Mouse (Mus musculus) megakaryocyte-erythroid progenitor cell, adult 5 weeks (primary cell): ENCODE measurements around the gene Scgb1b2. TPM values are rescaled to one million over a fixed set of nuclear protein-coding genes. Genes with fewer than 3 reads are reported as not detected.

Experiments used
- polyA plus RNA-seq: library from polyadenylated mRNA; stranded (reverse); fragments of >175 nt; gene quantifications from 2 replicates; pipeline ENCODE4 v1.2.3, GENCODE M21; 2012

The Scgb1b2 gene
- polyA plus RNA-seq, result not detected in 2 replicates

DNA sequence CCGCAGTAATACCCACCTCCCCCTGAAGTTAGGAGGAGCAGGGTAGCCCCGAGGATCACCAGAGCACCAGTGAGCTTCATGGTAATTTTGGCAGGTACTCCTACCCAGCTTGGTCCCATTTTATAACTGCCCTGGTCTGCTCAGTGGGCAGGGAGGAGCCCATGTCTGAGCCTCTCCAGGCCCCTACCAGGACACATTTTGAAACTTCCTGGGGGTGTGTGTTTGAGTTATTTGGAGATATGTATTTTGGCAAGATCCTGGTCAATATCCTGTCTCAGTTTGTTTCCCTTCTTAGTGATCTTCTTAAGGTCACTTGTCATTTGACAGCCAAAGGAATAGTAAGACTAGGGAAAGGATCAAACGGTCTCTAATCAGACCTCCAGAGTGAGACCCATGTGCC, at the start of gene Scgb1b2:
TSS of gene Scgb1b2 (minus strand) at position 101 of the 400 bp plus-strand sequence.

DNA sequence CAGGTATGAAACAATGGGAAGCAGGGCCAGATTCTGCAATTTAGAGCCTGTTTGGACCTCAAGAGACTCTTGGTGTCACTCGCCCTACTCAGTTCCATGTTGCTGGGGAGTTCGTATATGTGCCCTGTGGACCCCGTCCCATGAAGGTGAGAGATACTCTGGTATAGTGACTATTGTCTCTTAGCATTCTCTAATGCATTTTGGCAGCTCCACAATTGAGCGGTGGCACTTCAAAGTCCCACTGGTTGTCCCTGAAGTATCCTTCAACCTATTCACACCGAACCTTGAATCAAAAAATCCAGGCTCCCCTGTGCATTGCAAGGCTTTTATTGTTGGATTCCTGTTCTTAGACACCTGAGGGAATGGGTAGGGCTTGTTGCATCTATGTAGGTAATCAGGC, 1.4 kb downstream of the Scgb1b2 start, which contains the start of gene Scgb2b2:
TSS of gene Scgb2b2 (plus strand) at position 301 of the 400 bp plus-strand sequence.

Other genes with a start within 250 kb of the Scgb1b2 start
- 870 and 944 TPM in 2 replicates for gene Fxyd5, start 249.3 kb downstream of the Scgb1b2 start, polyA plus RNA-seq
- gene Fxyd7, start 240.4 kb downstream of the Scgb1b2 start, polyA plus RNA-seq, result 0.36 and 1.3 TPM in 2 replicates
- 4.9 and 6.1 TPM in 2 replicates for gene Fxyd1, start 234.6 kb downstream of the Scgb1b2 start, polyA plus RNA-seq
- 0.01 TPM in 1 of 2 replicates, not detected in the other for gene Lgi4, start 232.5 kb downstream of the Scgb1b2 start, polyA plus RNA-seq
- not detected in 2 replicates for gene Fxyd3, start 215.1 kb downstream of the Scgb1b2 start, polyA plus RNA-seq
- 25.3 and 28.7 TPM in 2 replicates for gene Hpn, start 176.5 kb downstream of the Scgb1b2 start, polyA plus RNA-seq
- gene Scn1b, start 164.8 kb downstream of the Scgb1b2 start, polyA plus RNA-seq, result 4.3 TPM in 2 replicates
- 206 and 233 TPM in 2 replicates for gene Gramd1a, start 135.9 kb downstream of the Scgb1b2 start, polyA plus RNA-seq
- not detected in 2 replicates for gene Scgb2b2, start 1.3 kb downstream of the Scgb1b2 start, polyA plus RNA-seq
- gene Scgb2b3, start 70.3 kb upstream of the Scgb1b2 start, polyA plus RNA-seq, result not detected in 2 replicates
- gene Scgb1b3, start 83.8 kb upstream of the Scgb1b2 start, polyA plus RNA-seq, result not detected in 2 replicates